Mouse (Mus musculus) CH12.LX (cell line): ENCODE data around the gene Ppp1r9b. TPM values are rescaled to one million over a fixed set of nuclear protein-coding genes. Genes with fewer than 3 reads are reported as not detected.
"Not testable (repeated sequence)": the region's sequence is repeated elsewhere in the genome, so short reads cannot be mapped to it uniquely, and the experiment has no call there.

Experiments
- DNase-seq: peaks from one replicate; pipeline ENCODE4 v3.0.0-alpha.2; 2013; ENCODE audit errors: extremely low read depth
- H3K27ac ChIP-seq: 2 replicates; pipeline ENCODE4 v1.5.1; 2012; ENCODE audit warnings: low read depth, mild to moderate bottlenecking, control low read depth, moderate library complexity; ENCODE audit not compliant: insufficient read depth
- H3K27me3 ChIP-seq: replicated peaks from 2 replicates; pipeline ENCODE3; 2012; ENCODE audit warnings: inconsistent platforms
- H3K36me3 ChIP-seq, 2 experiments: replicated peaks in 1 of 2; 2 replicates each; pipeline versions ENCODE3 to v1.6.1; 2012; ENCODE audit warnings: inconsistent platforms in 1 of 2, low read length in 1 of 2, mild to moderate bottlenecking in 1 of 2, mixed read lengths in 1 of 2, moderate library complexity in 1 of 2; ENCODE audit not compliant: control insufficient read depth in 1 of 2, insufficient read depth in 1 of 2
- H3K4me1 ChIP-seq, 2 experiments: 2 replicates each; pipeline ENCODE4 v1.6.1; 2012; ENCODE audit warnings: inconsistent platforms in 1 of 2, moderate library complexity in 1 of 2; ENCODE audit not compliant: insufficient read depth in 2 of 2, control insufficient read depth in 1 of 2
- H3K4me2 ChIP-seq: 2 replicates; pipeline ENCODE4 v1.6.1; 2012; ENCODE audit warnings: low read depth, mild to moderate bottlenecking, control low read depth; ENCODE audit not compliant: poor library complexity, insufficient read depth, severe bottlenecking
- H3K4me3 ChIP-seq, 3 experiments: fragments of 150-350 bp in 1 of 3; sonication (generic) in 1 of 3; replicated peaks in 1 of 3; 2 replicates each; pipeline versions ENCODE3 to v1.5.1; 2011 to 2012; ENCODE audit warnings: low read depth in 2 of 3, low read length in 2 of 3, mild to moderate bottlenecking in 2 of 3, moderate library complexity in 2 of 3, control low read depth in 1 of 3, improper control_type of control experiment in 1 of 3, inconsistent platforms in 1 of 3, mixed read lengths in 1 of 3; ENCODE audit not compliant: poor library complexity in 1 of 3
- H3K79me2 ChIP-seq: replicated peaks from 2 replicates; pipeline ENCODE4 v1.6.1; 2012; ENCODE audit warnings: mild to moderate bottlenecking, moderate library complexity; ENCODE audit not compliant: control insufficient read depth, poor library complexity, insufficient read depth, severe bottlenecking; ENCODE audit errors: extremely low read depth
- H3K9ac ChIP-seq: 2 replicates; pipeline ENCODE4 v1.6.1; 2012; ENCODE audit warnings: low read depth, mild to moderate bottlenecking, control low read depth, moderate library complexity; ENCODE audit not compliant: insufficient read depth
- H3K9me3 ChIP-seq: replicated peaks from 2 replicates; pipeline ENCODE3; 2012; ENCODE audit warnings: low read length, inconsistent platforms, mixed read lengths
- CHD2 ChIP-seq: IDR thresholded peaks from 2 replicates; pipeline ENCODE4 v1.6.1; 2011; ENCODE audit warnings: low read length, improper control_type of control experiment
- CTCF ChIP-seq, 2 experiments: IDR thresholded peaks in 1 of 2; conservative IDR thresholded peaks in 1 of 2; 2 replicates each; pipeline ENCODE4 v1.5.1; 2011 to 2012; ENCODE audit warnings: low read depth in 2 of 2, low read length in 2 of 2, improper control_type of control experiment in 1 of 2, inconsistent platforms in 1 of 2, mild to moderate bottlenecking in 1 of 2, moderate library complexity in 1 of 2
- ELF1 ChIP-seq: IDR thresholded peaks from 2 replicates; pipeline ENCODE4 v1.6.1; 2014; ENCODE audit warnings: low read depth, mild to moderate bottlenecking, inconsistent platforms, low read length, improper control_type of control experiment
- EP300 ChIP-seq: IDR thresholded peaks from 2 replicates; pipeline ENCODE4 v1.6.1; 2011; ENCODE audit warnings: low read length, improper control_type of control experiment
- ETS1 ChIP-seq: conservative IDR thresholded peaks from 2 replicates; pipeline ENCODE4 v1.6.1; 2012; ENCODE audit warnings: low read depth, mild to moderate bottlenecking, inconsistent platforms, low read length, improper control_type of control experiment, moderate library complexity
- GABPA ChIP-seq: IDR thresholded peaks from 2 replicates; pipeline ENCODE4 v1.6.1; 2012; ENCODE audit warnings: low read depth, low read length, improper control_type of control experiment, inconsistent platforms; ENCODE audit not compliant: insufficient replicate concordance
- IRF4 ChIP-seq: IDR thresholded peaks from 2 replicates; pipeline ENCODE4 v1.6.1; 2014; ENCODE audit warnings: low read depth, mild to moderate bottlenecking, inconsistent platforms, low read length, improper control_type of control experiment
- JUN ChIP-seq: IDR thresholded peaks from 2 replicates; pipeline ENCODE4 v1.6.1; 2011; ENCODE audit warnings: low read depth, mild to moderate bottlenecking, low read length, improper control_type of control experiment, moderate library complexity; ENCODE audit not compliant: insufficient read depth
- JUND ChIP-seq: conservative IDR thresholded peaks from 2 replicates; pipeline ENCODE4 v1.6.1; 2011; ENCODE audit warnings: low read depth, low read length, improper control_type of control experiment
- KAT2A ChIP-seq: IDR thresholded peaks from 2 replicates; pipeline ENCODE4 v1.6.1; 2012; ENCODE audit warnings: low read length, improper control_type of control experiment, inconsistent platforms; ENCODE audit not compliant: insufficient replicate concordance
- MAFK ChIP-seq: IDR thresholded peaks from 2 replicates; pipeline ENCODE4 v1.6.1; 2011; ENCODE audit warnings: low read length, improper control_type of control experiment; ENCODE audit not compliant: insufficient replicate concordance
- MAX ChIP-seq: IDR thresholded peaks from 2 replicates; pipeline ENCODE4 v1.6.1; 2011; ENCODE audit warnings: low read length, improper control_type of control experiment
- MEF2A ChIP-seq: IDR thresholded peaks from 2 replicates; pipeline ENCODE4 v1.6.1; 2014; ENCODE audit warnings: low read depth, mild to moderate bottlenecking, inconsistent platforms, low read length, improper control_type of control experiment, borderline replicate concordance
- MYC ChIP-seq: IDR thresholded peaks from 2 replicates; pipeline ENCODE4 v1.6.1; 2011; ENCODE audit warnings: low read depth, mild to moderate bottlenecking, improper control_type of control experiment, low read length
- NELFE ChIP-seq: IDR thresholded peaks from 2 replicates; pipeline ENCODE4 v1.6.1; 2011; ENCODE audit warnings: low read depth, low read length, improper control_type of control experiment
- POLR2AphosphoS2 ChIP-seq: IDR thresholded peaks from 2 replicates; pipeline ENCODE4 v1.6.1; 2011; ENCODE audit warnings: low read depth, low read length, improper control_type of control experiment
- RAD21 ChIP-seq: IDR thresholded peaks from 2 replicates; pipeline ENCODE4 v1.6.1; 2011; ENCODE audit warnings: low read depth, mild to moderate bottlenecking, low read length, improper control_type of control experiment, moderate library complexity
- SIN3A ChIP-seq: IDR thresholded peaks from 2 replicates; pipeline ENCODE4 v1.6.1; 2012; ENCODE audit warnings: low read length, improper control_type of control experiment, inconsistent platforms
- SMC3 ChIP-seq: IDR thresholded peaks from 2 replicates; pipeline ENCODE4 v1.6.1; 2011; ENCODE audit warnings: low read depth, low read length, improper control_type of control experiment
- USF1 ChIP-seq: IDR thresholded peaks from 2 replicates; pipeline ENCODE4 v1.6.1; 2014; ENCODE audit warnings: low read depth, mild to moderate bottlenecking, inconsistent platforms, low read length, improper control_type of control experiment
- USF2 ChIP-seq: conservative IDR thresholded peaks from 2 replicates; pipeline ENCODE4 v1.6.1; 2011; ENCODE audit warnings: low read depth, low read length, improper control_type of control experiment
- ZKSCAN1 ChIP-seq: IDR thresholded peaks from 2 replicates; pipeline ENCODE4 v1.6.1; 2012; ENCODE audit warnings: low read depth, inconsistent platforms, low read length, improper control_type of control experiment, borderline replicate concordance
- ZNF384 ChIP-seq: IDR thresholded peaks from 2 replicates; pipeline ENCODE4 v1.6.1; 2012; ENCODE audit warnings: low read depth, low read length, improper control_type of control experiment, inconsistent platforms
- dilution Hi-C: fragments of 300-500 bp; cut with MboI; formaldehyde crosslinking; loops from 2 replicates; pipeline ENCODE4 v1.14.3; 2020; ENCODE audit warnings: low sequenced_read_pairs; ENCODE audit not compliant: extremely low pct_unique_long_range_greater_than_20kb, extremely low pct_ligation_motif_present
- in situ Hi-C: fragments of 300-500 bp; cut with MboI; formaldehyde crosslinking; loops from 3 replicates; pipeline ENCODE4 v1.14.3; 2019; ENCODE audit warnings: low sequenced_read_pairs, low pct_ligation_motif_present, low pct_unique_long_range_greater_than_20kb, mixed read lengths
- polyA plus RNA-seq: library from polyadenylated mRNA; unstranded; fragments of >175 nt; gene quantifications from 2 replicates; pipeline ENCODE4 v1.2.1, GENCODE M21; 2012; ENCODE audit warnings: low read depth; ENCODE audit not compliant: insufficient read length
- total RNA-seq, 2 experiments: library from RNA; depleted of rRNA; stranded (reverse); fragments of 300-350 nt in 1 of 2; fragments of >200 nt in 1 of 2; gene quantifications; 2 replicates each; pipeline ENCODE4 v1.2.3; 2012 to 2014

The Ppp1r9b gene
- total and polyA plus RNA-seq, 3 experiments = 7.8 to 21.8 (median 21.2) TPM

DNA sequence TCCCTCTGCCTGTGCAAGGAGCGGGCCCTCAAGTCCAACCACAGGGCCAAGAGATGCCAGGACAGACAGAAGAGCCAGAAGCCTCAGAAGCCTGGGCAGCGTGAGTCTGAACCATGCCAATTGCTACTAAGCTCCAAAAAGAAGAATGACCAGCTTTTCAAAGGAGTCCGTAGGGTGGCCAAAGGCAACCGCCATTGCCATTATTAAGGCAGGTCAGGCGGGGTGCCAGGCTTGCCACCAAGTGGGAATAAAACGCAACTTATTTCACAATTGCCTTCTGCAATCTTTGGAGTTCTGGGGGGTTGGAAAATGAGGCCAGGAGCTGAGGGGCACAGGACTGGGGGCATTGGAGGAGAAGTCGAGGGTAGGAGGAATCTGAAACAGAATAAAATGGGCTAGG is 22.6 kb upstream of the Ppp1r9b start:
- Histone ChIP-seq H3K4me3 (no peak overlapping the region), H3K27ac (no peak overlapping the region), H3K27me3 (peaks cover 86% of the 10 kb centered on the region), H3K9me3 (no peaks in the 10 kb centered on the region), H3K9ac (no peak overlapping the region), H3K4me1 (peaks cover 15 to 29% of the 10 kb centered on the region in 2 experiments), H3K36me3 (no peaks in the 10 kb centered on the region), H3K4me2 (no peak overlapping the region), H3K79me2 (no peaks in the 10 kb centered on the region)
- TF ChIP-seq CTCF (conservative IDR thresholded peaks at IDR 0.05 in 1 of 2, IDR thresholded peaks at IDR 0.05 in 1 of 2; ENCODE audit: low read depth in 2 of 2, low read length in 2 of 2) (no peak), MAFK (no peak), IRF4 (no peak), POLR2AphosphoS2 (no peak), USF1 (no peak), KAT2A (no peak), MEF2A (no peak), GABPA (no peak), JUN (no peak), ETS1 (no peak), ELF1 (no peak), MYC (no peak)
- DNase-seq = no peak
- dilution Hi-C loops = no loop called here
- in situ Hi-C loops = no loop called here

DNA sequence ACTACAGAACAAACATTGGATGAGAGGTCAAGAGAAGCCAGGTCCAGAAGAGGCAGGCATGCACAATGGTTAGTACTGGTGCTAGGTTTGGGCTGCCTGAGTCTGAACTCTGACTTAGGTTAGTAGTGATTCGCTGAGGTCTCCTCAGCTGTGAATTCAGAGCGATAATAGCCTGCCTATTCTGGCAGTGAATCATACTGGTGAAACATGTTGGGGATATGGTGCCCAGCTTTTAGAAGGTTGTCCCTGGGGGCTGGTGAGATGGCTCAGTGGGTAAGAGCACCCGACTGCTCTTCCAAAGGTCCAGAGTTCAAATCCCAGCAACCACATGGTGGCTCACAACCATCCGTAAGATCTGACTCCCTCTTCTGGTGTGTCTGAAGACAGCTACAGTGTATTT is 21.1 kb upstream of the Ppp1r9b start:
- H3K4me2 ChIP-seq, H3K9ac ChIP-seq, DNase-seq, H3K4me3 ChIP-seq, H3K79me2 ChIP-seq, dilution Hi-C loops, H3K36me3 ChIP-seq, H3K27ac ChIP-seq, H3K9me3 ChIP-seq: not testable (repeated sequence)
- H3K27me3 ChIP-seq = peaks cover 85% of the 10 kb centered on the region
- in situ Hi-C loops = loop anchor here (5.0 kb wide), 1 partner anchor 32 kb away; the partner anchor contains the start of gene Col1a1
- H3K4me1 ChIP-seq = peaks cover 15 to 27% of the 10 kb centered on the region in 2 experiments

DNA sequence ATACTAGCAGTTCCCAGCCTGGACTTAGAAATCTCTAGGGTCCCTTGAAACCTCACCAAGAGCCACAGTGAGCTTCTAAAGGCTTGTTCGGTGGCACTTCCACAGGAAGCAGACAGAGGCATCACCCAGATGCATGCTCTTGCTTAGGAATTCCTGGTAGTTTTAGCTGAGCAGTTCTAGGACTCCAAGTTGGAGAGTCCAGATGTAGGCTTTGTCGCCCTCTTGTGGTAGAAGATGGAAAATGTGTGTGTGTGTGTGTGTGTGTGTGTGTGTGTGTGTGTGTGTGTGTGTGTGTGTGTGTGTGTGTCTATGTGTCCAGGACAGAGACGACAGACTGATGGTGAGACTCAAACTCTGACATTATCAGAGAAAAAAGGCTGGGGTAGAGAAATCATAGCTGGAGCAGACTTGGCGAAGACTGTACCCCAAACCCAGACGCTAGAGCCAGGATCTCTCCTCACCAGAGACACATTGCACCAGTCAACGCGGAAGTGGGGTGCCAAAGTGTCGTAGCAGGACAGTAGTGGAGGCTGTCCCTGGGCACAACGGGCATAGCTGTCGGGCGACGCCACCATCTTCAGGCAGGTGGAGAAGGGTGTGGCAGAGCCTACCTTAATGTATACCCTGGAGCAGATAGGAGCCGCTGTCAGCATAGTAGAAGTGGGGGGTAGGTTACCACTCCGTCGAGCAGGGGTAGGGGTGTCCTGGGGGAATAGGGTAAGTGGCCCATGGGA is 20.5 kb upstream of the Ppp1r9b start:
- H3K4me2 ChIP-seq = no peak overlapping the region
- H3K79me2 ChIP-seq = no peaks in the 10 kb centered on the region
- in situ Hi-C loops (loop anchor here (5.0 kb wide), 1 partner anchor 33 kb away; the partner anchor contains the start of gene Col1a1), dilution Hi-C loops (no loop called here)
- no peak overlapping the region for H3K9ac ChIP-seq
- H3K4me1 ChIP-seq = peaks cover 15 to 27% of the 10 kb centered on the region in 2 experiments
- H3K9me3 ChIP-seq = no peaks in the 10 kb centered on the region
- peak; percentile 68 for DNase-seq
- no peak overlapping the region for H3K27ac ChIP-seq
- TF ChIP-seq JUND (no peak), ZKSCAN1 (no peak), ELF1 (peak; percentile 38; the same call in 1 of the 2 replicates), NELFE (peak; percentile 38; the same call in 1 of the 2 replicates), MAFK (no peak), ETS1 (no peak), RAD21 (peak; percentile 66), CHD2 (0 out of 2 replicates have a peak, but pooled peaks have one; percentile 29), SIN3A (0 out of 2 replicates have a peak, but pooled peaks have one; percentile 22), USF2 (no peak), EP300 (no peak), MAX (no peak), CTCF (conservative IDR thresholded peaks at IDR 0.05 in 1 of 2, IDR thresholded peaks at IDR 0.05 in 1 of 2; ENCODE audit: low read depth in 2 of 2, low read length in 2 of 2) (peak; percentile 68 to 90), ZNF384 (no peak), IRF4 (no peak), SMC3 (peak; percentile 74)
- no peak overlapping the region for H3K4me3 ChIP-seq
- peaks cover 87% of the 10 kb centered on the region for H3K27me3 ChIP-seq
- H3K36me3 ChIP-seq = no peaks in the 10 kb centered on the region
